Mouse (Mus musculus): ENCODE measurements around the gene Cir1. TPM values are rescaled to one million over a fixed set of nuclear protein-coding genes. Genes with fewer than 3 reads are reported as not detected.

Gene Cir1
- total RNA-seq (2021): 10 to 100 TPM; 11.9 to 13.8 TPM
- long read RNA-seq, experiment 1, partial matches to known transcripts: 0 of 9 reads
- long read RNA-seq, experiment 1, other reads (novel, unspliced or antisense): 9 of 9 reads
- long read RNA-seq, experiment 2, partial matches to known transcripts: 1 of 19 reads
- long read RNA-seq, experiment 2, other reads (novel, unspliced or antisense): 18 of 19 reads

- DNase-seq (ENCODE audit: low spot score): peak; percentile 94
These were observed at the start of gene Cir1, which contains the start of gene Scrn3 for GRCm38 (mm10) chr2:73312152-73313116. TSS of gene Cir1 (minus strand) at chr2:73312701. TSS of gene Scrn3 (plus strand) at chr2:73312601.

DNA sequence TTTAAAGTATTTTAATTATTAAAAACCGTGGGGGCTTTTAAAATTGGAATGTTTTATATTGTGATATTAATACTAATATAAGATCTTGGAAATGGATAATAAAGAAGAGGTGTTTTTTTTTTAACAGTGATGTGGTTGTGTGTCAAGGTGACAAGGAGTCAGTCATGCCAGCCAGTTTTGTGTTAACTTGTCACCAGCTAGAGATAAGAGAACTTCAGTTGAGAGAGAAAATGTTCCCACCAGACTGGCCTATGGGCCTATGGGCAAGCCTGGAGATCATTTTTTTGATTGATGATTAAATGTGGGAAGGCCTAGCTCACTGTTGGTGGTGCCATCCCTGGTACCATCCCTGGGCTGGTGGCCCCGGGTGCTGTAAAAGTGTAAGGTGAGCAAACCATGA, 48.0 kb upstream of the Cir1 start:
- no peak for DNase-seq (ENCODE audit: low spot score)

DNA sequence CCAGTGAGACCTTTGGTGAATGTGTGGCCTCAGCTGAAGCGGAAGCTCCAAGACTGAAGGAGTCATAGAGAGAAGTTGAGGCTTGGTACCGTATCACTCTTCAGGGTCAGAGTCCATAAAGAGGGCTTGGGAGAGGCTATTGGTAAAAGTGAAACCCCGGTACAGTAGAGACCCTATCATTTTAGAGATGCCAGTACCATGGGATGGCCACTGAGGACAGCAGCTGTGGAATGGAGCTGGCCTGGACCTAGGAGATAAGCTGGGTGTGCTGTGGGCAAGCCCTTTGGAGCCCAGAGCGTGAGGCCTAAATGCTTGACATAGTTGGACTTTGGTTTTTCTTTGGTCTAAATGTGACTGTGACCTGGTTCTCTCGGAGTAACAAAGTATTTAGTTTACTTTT, 47.4 kb upstream of the Cir1 start:
- DNase-seq (ENCODE audit: low spot score): no peak

DNA sequence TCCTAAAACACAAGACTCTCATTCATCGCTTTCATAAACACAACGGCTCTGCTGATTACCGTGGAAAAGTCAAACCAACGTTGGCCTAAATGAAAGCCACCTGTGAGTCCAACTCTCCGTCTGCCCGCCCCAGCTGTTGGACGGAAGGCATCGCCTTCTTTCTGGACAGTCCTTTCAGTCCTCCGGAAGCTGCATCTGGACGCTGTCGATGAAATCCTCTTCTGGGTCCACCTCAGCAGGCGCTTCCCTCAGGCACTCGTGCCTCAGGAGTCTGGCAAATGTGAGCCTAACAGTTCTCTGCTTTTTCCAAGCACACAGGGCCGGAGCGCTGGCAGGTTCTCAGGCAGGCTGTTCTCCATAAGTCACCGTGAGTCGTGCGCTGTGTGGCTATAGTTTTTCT, 44.5 kb upstream of the Cir1 start:
- DNase-seq (ENCODE audit: low spot score): no peak

DNA sequence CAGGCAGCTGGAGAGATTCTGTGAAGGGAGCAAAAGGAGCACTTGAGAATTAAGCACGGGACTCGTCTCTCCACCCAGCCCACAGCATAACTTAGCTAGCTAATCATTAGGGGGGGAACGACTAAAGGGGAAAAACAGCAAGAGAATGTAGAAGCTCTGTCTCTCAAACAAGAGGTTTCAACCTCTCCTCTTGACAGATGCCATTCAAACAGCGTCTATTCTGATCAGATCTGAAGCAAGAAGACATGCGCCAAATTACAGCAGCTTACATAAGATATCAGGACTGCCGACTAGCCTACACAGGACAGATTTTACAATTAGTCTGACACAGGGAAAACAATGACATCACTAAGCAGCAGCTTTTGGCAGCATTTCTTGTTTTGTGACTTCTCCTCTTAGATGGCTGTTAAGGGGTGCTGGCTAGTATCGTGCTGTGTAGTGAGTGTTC, 39.5 kb upstream of the Cir1 start:
- peak; percentile 18 for DNase-seq (ENCODE audit: low spot score)

DNA sequence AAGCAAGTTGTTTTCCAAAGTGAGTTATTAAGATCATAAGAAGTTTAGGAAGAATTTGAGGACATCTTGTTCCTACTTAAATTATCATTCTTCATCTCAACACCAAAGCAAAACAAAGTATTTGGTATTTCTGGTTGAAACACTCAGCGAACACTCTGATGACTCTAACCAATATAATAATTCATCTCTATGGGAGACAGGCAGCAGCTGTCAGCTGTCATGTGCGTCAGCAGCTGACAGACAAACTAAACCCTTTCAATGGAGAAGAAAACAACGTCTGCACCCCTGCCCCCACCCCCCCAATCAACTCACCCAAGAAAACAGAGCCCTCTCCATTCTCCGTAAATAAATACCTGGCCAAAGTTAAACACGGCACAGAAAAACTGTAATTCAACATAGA, 39.0 kb upstream of the Cir1 start:
- peak; percentile 20 for DNase-seq (ENCODE audit: low spot score)

- DNase-seq (ENCODE audit: low spot score): no peak
These were observed 35.7 kb upstream of the Cir1 start for GRCm38 (mm10) chr2:73348221-73348620.

DNA sequence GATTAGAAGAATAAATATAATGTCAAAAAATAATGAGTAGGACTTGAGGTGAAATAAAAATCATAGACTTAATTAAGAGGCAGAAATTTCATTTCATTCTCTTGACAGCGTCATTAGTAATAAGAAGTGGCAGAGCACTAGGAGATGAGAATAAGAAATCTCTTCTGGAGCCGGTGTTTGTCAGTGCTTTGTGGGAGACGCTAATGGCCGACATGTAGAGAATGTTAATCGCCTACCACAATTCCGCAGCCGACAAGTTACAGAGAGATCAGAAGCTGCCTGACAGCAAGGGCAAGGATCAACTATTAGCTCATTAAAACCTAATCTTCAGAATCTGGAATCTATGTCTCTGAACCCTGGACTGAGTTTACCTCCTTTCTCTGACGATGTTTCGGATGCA, 35.3 kb upstream of the Cir1 start:
- DNase-seq (ENCODE audit: low spot score): no peak

DNA sequence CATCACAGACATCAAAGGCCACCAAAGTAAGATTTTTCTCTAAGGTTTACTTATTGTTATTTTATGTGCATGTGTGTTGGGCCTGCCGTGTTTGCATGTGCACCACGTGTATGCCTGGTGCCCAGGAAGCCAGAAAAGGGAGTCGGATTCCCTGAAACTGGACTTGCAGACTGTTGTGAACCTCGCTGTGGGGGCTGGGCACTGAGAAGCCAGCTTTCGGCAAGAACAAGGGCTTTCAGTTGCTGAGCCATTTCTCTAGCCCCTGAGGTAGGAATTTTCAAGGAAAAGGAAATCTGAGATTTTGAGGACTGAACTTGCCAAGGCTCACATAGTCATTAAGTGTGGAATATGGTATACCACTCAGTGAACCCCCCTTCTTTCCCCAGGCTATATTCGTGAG, 34.6 kb upstream of the Cir1 start:
- no peak for DNase-seq (ENCODE audit: low spot score)

DNA sequence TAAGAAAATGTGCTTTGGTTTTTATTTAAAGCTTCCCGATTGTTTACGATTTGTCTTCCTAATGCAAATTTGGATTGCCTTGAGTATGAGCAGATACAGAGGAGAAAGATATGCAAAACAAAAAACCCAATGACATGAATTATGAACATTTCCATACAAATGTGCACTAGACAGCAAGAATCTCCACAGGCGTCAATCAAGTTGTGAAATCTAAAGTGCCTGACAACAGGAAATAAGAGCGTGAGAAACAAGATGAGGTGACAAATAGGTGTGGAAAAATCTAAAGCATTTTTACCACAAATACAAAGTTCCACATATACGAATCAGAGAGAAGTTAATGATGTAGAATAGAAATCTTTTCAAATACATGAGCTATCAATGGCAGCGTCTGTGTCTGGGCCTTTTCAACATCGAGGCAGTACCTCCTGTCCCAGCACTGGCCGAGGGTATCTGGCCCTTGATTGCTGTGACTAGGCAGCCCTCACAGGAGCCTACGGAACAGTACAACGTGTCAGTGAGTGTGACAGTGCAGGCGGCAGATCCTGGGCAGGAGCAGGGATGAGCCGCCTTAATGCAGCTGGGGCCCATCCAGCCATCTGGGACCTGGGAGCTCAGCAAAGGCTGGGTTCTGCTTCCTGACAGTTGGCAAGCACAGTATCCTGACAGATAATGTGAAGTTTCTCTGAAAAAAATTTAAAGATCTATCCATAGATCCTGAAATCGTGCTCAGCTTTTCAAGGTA, 34.0 kb upstream of the Cir1 start:
- DNase-seq (ENCODE audit: low spot score): no peak

DNA sequence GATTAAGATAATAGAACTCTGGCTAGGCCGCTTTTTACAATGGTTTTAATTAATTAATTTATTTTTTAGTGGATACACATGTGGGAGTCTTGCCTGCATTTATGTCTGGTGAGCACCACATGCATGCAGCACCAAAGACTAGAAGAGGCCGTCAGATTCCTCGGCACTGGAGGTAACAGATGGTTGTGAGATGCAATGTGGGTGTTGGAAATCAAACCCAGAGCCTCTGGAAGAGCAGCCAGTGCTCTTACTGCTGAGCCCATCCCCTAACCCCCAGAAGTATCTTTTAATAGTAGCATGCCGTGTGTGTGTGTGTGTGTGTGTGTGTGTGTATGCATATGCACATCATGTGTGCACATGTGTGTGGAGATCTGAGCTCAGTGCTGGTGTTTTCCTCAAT, 32.7 kb upstream of the Cir1 start:
- DNase-seq (ENCODE audit: low spot score): no peak

DNA sequence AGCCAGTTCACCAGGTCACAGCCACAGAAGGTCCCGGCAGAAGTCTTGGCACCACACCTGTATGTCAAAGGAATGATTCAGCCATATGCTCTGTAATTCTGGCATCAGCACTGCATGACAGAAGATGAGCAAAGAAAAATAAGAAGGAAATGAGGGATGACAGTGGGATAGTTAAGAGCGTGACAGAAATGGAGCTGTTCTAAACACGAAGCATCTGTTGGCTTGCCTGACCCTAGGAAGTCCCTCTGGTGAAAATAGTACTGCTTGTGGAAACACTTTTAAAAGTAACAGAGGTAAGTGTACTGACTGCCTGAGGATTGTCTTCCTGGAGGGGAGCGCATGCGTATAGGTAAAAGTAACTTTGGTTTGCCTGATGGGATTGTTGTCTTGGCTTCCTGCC, 31.2 kb upstream of the Cir1 start:
- DNase-seq (ENCODE audit: low spot score): no peak

DNA sequence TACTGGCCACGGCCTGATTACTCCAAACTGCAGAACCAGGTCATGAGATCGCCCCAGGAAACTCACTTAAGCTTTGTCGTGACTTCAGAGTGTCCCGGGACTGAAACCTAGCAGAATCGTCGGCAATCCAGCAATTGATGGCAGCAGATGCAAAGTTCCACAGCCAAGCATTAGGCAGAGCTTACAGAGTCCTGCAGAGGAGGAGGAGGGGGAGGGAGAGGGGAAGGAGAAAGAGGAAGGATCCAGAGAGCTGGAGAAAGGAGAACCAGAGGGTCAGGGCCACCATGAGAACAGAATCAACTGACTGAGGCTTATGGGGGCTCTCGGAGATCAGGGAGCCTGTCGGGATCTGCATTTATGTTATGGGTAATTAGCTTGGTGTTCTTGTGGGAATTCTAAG, 25.9 kb upstream of the Cir1 start:
- DNase-seq (ENCODE audit: low spot score): no peak

DNA sequence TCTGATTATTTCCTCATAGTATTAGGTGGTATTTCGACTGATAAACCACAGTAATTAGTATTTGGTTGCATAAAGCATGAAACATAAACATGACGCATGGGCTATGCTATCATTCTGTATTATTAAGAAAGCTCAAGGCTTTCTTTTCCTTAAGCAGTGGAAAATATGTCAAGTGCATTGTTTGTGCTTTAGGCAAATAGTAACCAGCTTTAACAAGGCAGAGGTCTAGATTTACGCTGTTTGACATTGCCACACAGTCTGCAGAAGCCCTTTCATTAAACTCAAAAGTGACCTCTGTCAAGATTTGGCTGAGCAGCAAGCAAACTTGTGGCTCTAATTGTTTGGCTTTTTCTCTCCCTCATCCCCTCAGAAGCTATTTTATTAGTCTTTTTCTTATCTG, 23.4 kb upstream of the Cir1 start:
- no peak for DNase-seq (ENCODE audit: low spot score)

- DNase-seq (ENCODE audit: low spot score): peak; percentile 9
These were observed 13.4 kb upstream of the Cir1 start for GRCm38 (mm10) chr2:73325871-73326270.

- no peak for DNase-seq (ENCODE audit: low spot score)
These were observed 10.5 kb upstream of the Cir1 start for GRCm38 (mm10) chr2:73322991-73323390.

- DNase-seq (ENCODE audit: low spot score): no peak
These were observed 6.7 kb upstream of the Cir1 start for GRCm38 (mm10) chr2:73319218-73319617.

DNA sequence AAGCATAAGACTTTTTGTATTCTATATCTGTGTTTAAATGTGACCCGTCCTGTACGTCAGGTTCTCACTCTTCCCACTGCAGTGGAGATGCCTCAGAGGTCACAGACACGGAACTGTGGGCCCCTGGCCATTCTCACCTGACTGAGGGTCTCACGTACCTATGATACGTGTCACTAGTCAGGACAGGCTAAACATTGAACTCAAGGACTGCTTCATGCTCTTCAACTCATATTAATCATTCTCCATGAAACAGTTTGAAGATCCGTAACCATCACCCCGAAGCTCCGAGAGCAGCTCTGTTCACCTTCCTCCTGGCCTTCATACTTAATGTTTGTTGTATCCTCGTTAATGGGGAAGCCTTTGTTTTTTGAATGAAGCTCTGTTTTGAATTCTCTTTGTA, 4.9 kb upstream of the Cir1 start:
- no peak for DNase-seq (ENCODE audit: low spot score)

DNA sequence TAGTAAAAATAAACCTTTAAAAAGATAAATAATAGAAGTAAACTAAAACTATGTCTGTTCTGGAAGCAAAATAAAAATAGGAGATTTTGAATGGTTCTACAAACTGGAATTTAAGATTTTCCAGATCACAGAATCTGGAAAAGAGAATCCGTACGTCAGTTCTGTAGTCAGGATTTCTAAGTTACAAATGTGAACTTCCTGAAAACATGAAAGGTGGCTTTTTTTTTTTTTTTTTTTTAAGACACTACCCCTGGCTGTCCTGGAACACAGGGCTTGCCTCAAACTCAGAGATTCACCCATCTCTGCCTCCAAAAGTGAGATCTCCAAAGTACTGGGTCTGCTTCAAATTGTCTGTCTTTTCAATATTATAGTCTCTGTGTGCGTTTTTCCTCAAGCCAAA, 1.8 kb upstream of the Cir1 start:
- DNase-seq (ENCODE audit: low spot score): no peak

DNA sequence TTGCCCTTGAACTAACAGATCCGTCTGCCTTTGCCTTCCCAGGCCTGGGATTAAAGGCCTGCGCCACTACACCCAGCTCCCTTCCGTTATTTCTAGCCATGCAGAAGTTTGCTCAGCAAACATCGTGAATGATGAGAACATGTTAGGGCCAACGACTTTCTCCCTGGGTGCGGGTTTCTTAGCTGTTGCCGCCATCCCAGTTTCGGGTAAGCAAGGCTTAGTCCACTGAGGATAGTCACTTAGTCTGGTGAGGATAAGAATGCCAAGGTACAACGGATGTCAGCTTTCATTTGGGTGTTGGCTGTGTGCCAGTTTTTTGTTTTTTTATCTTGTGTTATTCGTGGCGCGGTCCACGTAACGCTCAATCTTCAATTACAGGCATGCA, 608 bp upstream of the Cir1 start:
- DNase-seq (ENCODE audit: low spot score): peak; percentile 45

DNA sequence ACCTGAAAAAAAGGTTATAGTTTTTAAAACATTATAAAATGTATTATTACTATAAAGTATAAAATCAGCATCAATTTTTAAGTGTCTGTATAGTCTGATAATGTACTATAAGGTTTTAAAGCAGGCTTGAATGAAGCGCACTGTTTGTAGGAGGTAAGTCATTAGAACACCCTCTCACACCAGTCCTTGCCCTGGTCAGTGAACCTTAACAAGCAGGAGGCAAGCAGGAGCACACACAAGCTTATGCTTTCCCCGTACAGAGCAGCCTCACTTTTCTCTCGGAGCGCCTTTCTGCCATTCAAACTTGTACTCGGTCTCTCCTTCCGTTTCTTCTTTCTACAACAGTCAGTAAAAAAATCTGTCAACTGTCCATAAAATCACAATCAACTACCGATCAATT, 6.5 kb downstream of the Cir1 start:
- DNase-seq (ENCODE audit: low spot score): no peak

- DNase-seq (ENCODE audit: low spot score): no peak
These were observed 8.0 kb downstream of the Cir1 start for GRCm38 (mm10) chr2:73304506-73304905.
